Comparison of ENCODE assay signal across 22 mouse cellular contexts in genomic region chr16:95131815-95132214, GRCm38 (mm10).
A peak's percentile ranks its signal among the peaks of the same experiment; 100 is the strongest.
DNase-seq lines count a peak whose midpoint lies in the region; ATAC-seq lines count a peak whose summit lies in the region.
"Had no signal": no experiment of that assay in that cellular context is flagged by ENCODE, and none has a peak within 500 bp of the region (broad histone marks: within the 10 kb centered on the region; RNA-seq: fewer than 3 reads in every experiment).

No protein-coding gene starts in this region.

- no peaks in the 10 kb centered on the region for H3K27me3 ChIP-seq in hindbrain, embryonic 14.5 days (ENCODE audit: control insufficient read depth, insufficient read depth, low read length)
- no peaks in the 10 kb centered on the region for H3K27me3 ChIP-seq in hindbrain, embryonic 10.5 days (ENCODE audit: insufficient read depth, poor library complexity, severe bottlenecking)
- no peaks in the 10 kb centered on the region for H3K27me3 ChIP-seq in midbrain, embryonic 14.5 days (ENCODE audit: control insufficient read depth, insufficient read depth, low read length)
- H3K27me3 ChIP-seq in midbrain, embryonic 15.5 days (replicated peaks), result no peaks in the 10 kb centered on the region
- H3K27me3 ChIP-seq in forebrain, embryonic 14.5 days (replicated peaks; ENCODE audit: control insufficient read depth, insufficient read depth, low read length), result no peaks in the 10 kb centered on the region
- no peaks in the 10 kb centered on the region; the same call in 1 of the 2 replicates for H3K27me3 ChIP-seq in neural tube, embryonic 15.5 days (replicated peaks)
- H3K27me3 ChIP-seq: embryonic facial prominence, embryonic 13.5 days; heart, embryonic 15.5 days; kidney, embryonic 15.5 days; limb, embryonic 13.5 days; liver, embryonic 13.5 days had no signal

- no peak overlapping the region for H3K4me2 ChIP-seq in hindbrain, embryonic 14.5 days (replicated peaks)
- no peak overlapping the region for H3K4me2 ChIP-seq in midbrain, embryonic 14.5 days (ENCODE audit: low read length)
- no peak overlapping the region for H3K4me2 ChIP-seq in midbrain, embryonic 15.5 days
- no peak overlapping the region for H3K4me2 ChIP-seq in forebrain, embryonic 14.5 days (ENCODE audit: low read length)
- H3K4me2 ChIP-seq in neural tube, embryonic 15.5 days, result no peak overlapping the region
- H3K4me2 ChIP-seq: embryonic facial prominence, embryonic 13.5 days; heart, embryonic 15.5 days; kidney, embryonic 15.5 days; limb, embryonic 13.5 days; liver, embryonic 13.5 days; lung, embryonic 14.5 days had no signal

- peaks cover 7% of the 10 kb centered on the region for H3K4me1 ChIP-seq in hindbrain, embryonic 14.5 days (replicated peaks; ENCODE audit: control insufficient read depth, insufficient read depth, low read length)
- peaks cover 15% of the 10 kb centered on the region for H3K4me1 ChIP-seq in hindbrain, embryonic 10.5 days (replicated peaks)
- H3K4me1 ChIP-seq in midbrain, embryonic 14.5 days (ENCODE audit: control insufficient read depth, insufficient read depth, low read length), result peaks cover 9% of the 10 kb centered on the region; the same call in 1 of the 2 replicates
- peaks cover 8% of the 10 kb centered on the region for H3K4me1 ChIP-seq in midbrain, embryonic 15.5 days
- peaks cover 5% of the 10 kb centered on the region for H3K4me1 ChIP-seq in forebrain, embryonic 14.5 days (ENCODE audit: control insufficient read depth, insufficient read depth, low read length)
- peaks cover 28% of the 10 kb centered on the region for H3K4me1 ChIP-seq in neural tube, embryonic 15.5 days
- H3K4me1 ChIP-seq: embryonic facial prominence, embryonic 13.5 days; heart, embryonic 15.5 days; kidney, embryonic 15.5 days; limb, embryonic 13.5 days; liver, embryonic 13.5 days had no signal

- H3K9me3 ChIP-seq in hindbrain, embryonic 14.5 days (ENCODE audit: control insufficient read depth, low read length), result no peaks in the 10 kb centered on the region
- H3K9me3 ChIP-seq in hindbrain, embryonic 10.5 days, result no peaks in the 10 kb centered on the region
- H3K9me3 ChIP-seq in midbrain, embryonic 14.5 days (ENCODE audit: control insufficient read depth, low read length), result no peaks in the 10 kb centered on the region
- H3K9me3 ChIP-seq in midbrain, embryonic 15.5 days, result no peaks in the 10 kb centered on the region
- no peaks in the 10 kb centered on the region for H3K9me3 ChIP-seq in forebrain, embryonic 14.5 days (replicated peaks; ENCODE audit: control insufficient read depth, low read length)
- no peaks in the 10 kb centered on the region for H3K9me3 ChIP-seq in neural tube, embryonic 15.5 days (replicated peaks)
- H3K9me3 ChIP-seq: embryonic facial prominence, embryonic 13.5 days; heart, embryonic 15.5 days; kidney, embryonic 15.5 days; limb, embryonic 13.5 days; liver, embryonic 13.5 days had no signal

- no peak overlapping the region for H3K4me3 ChIP-seq in hindbrain, embryonic 14.5 days (replicated peaks; ENCODE audit: low read length)
- no peak overlapping the region for H3K4me3 ChIP-seq in hindbrain, embryonic 10.5 days
- H3K4me3 ChIP-seq in midbrain, embryonic 14.5 days (replicated peaks; ENCODE audit: low read depth, low read length), result no peak overlapping the region
- H3K4me3 ChIP-seq in midbrain, embryonic 15.5 days, result no peak overlapping the region
- H3K4me3 ChIP-seq in forebrain, embryonic 14.5 days (ENCODE audit: low read depth, low read length), result no peak overlapping the region
- no peak overlapping the region for H3K4me3 ChIP-seq in neural tube, embryonic 15.5 days (replicated peaks)
- H3K4me3 ChIP-seq: embryonic facial prominence, embryonic 13.5 days; heart, embryonic 15.5 days; kidney, embryonic 15.5 days; limb, embryonic 13.5 days; liver, embryonic 13.5 days had no signal

- no peak overlapping the region for H3K9ac ChIP-seq in hindbrain, embryonic 14.5 days
- no peak overlapping the region for H3K9ac ChIP-seq in midbrain, embryonic 14.5 days (replicated peaks; ENCODE audit: low read length)
- no peak overlapping the region for H3K9ac ChIP-seq in midbrain, embryonic 15.5 days
- no peak overlapping the region for H3K9ac ChIP-seq in forebrain, embryonic 14.5 days (ENCODE audit: low read length)
- no peak overlapping the region for H3K9ac ChIP-seq in neural tube, embryonic 15.5 days (replicated peaks)
- H3K9ac ChIP-seq: embryonic facial prominence, embryonic 13.5 days; heart, embryonic 15.5 days; kidney, embryonic 15.5 days; limb, embryonic 13.5 days; liver, embryonic 13.5 days; lung, embryonic 14.5 days had no signal

- no peak; the same call in 1 of the 2 replicates for ATAC-seq in hindbrain, embryonic 14.5 days (ENCODE audit: low FRiP score)
- ATAC-seq in midbrain, embryonic 14.5 days (ENCODE audit: low FRiP score, low TSS enrichment), result no peak
- no peak for ATAC-seq in midbrain, embryonic 15.5 days (replicated peaks)
- ATAC-seq in forebrain, embryonic 14.5 days, result peak; percentile 61
- peak; percentile 36; the same call in 1 of the 2 replicates for ATAC-seq in neural tube, embryonic 15.5 days (ENCODE audit: low FRiP score)
- ATAC-seq: intestine, embryonic 16.5 days had no signal

- H3K27ac ChIP-seq in hindbrain, embryonic 14.5 days, result peak overlapping the region; percentile 51
- H3K27ac ChIP-seq in hindbrain, embryonic 10.5 days, result no peak overlapping the region; the same call in none of the 2 replicates
- H3K27ac ChIP-seq in midbrain, embryonic 14.5 days (replicated peaks; ENCODE audit: low read depth, low read length), result peak overlapping the region; percentile 5
- H3K27ac ChIP-seq in midbrain, embryonic 15.5 days, result no peak overlapping the region
- peak overlapping the region; percentile 17 for H3K27ac ChIP-seq in forebrain, embryonic 14.5 days (ENCODE audit: low read depth, low read length)
- peak overlapping the region; percentile 45 for H3K27ac ChIP-seq in neural tube, embryonic 15.5 days (replicated peaks)
- H3K27ac ChIP-seq: embryonic facial prominence, embryonic 13.5 days; heart, embryonic 15.5 days; kidney, embryonic 15.5 days; limb, embryonic 13.5 days; liver, embryonic 13.5 days had no signal

- WGBS in hindbrain, embryonic 14.5 days, result 33% methylated on average over 5 of the region's 5 CpGs
- 59% methylated on average over 5 of the region's 5 CpGs for WGBS in hindbrain, embryonic 10.5 days
- WGBS in midbrain, embryonic 14.5 days, result 22% methylated on average over 5 of the region's 5 CpGs
- WGBS in midbrain, embryonic 15.5 days, result 31% methylated on average over 5 of the region's 5 CpGs
- 16% methylated on average over 5 of the region's 5 CpGs for WGBS in forebrain, embryonic 14.5 days
- WGBS in neural tube, embryonic 15.5 days, result 21% methylated on average over 5 of the region's 5 CpGs

- no peak for DNase-seq in hindbrain, embryonic 14.5 days (ENCODE audit: low spot score)
- no peak for DNase-seq in hindbrain, embryonic 10.5 days (ENCODE audit: low spot score)
- DNase-seq in midbrain, embryonic 14.5 days, result peak; percentile 49
- DNase-seq in forebrain, embryonic 14.5 days (ENCODE audit: low spot score), result peak; percentile 42
- DNase-seq in embryo, embryonic 9.5 days (ENCODE audit: extremely low spot score), result no peak
- DNase-seq in adrenal gland, postnatal 4 days (ENCODE audit: low spot score in 2 of 2), result no peak
- DNase-seq: B cell, adult 2 months; cerebellum, adult 9-11 months; gastrocnemius, postnatal 36 days; heart, postnatal 4 days; liver, embryonic 13.5 days; lung, embryonic 14.5 days; lung, postnatal 36 days; right cerebral cortex, adult 18-20 months; thymus, postnatal 25 days had no signal

- no peaks in the 10 kb centered on the region for H3K36me3 ChIP-seq in hindbrain, embryonic 14.5 days (replicated peaks; ENCODE audit: control insufficient read depth, insufficient read depth)
- H3K36me3 ChIP-seq in hindbrain, embryonic 10.5 days, result no peaks in the 10 kb centered on the region
- no peaks in the 10 kb centered on the region for H3K36me3 ChIP-seq in midbrain, embryonic 14.5 days (ENCODE audit: control insufficient read depth, insufficient read depth, low read length)
- no peaks in the 10 kb centered on the region for H3K36me3 ChIP-seq in midbrain, embryonic 15.5 days (replicated peaks)
- H3K36me3 ChIP-seq in forebrain, embryonic 14.5 days (ENCODE audit: control insufficient read depth, insufficient read depth, low read length), result no peaks in the 10 kb centered on the region
- no peaks in the 10 kb centered on the region for H3K36me3 ChIP-seq in neural tube, embryonic 15.5 days
- H3K36me3 ChIP-seq: embryonic facial prominence, embryonic 13.5 days; heart, embryonic 15.5 days; kidney, embryonic 15.5 days; limb, embryonic 13.5 days; liver, embryonic 13.5 days had no signal

Comparison
In these comparisons a context has a peak if more than half of its experiments do, and no peak if none do; other contexts are left out.
1. H3K27ac ChIP-seq: peak in hindbrain, embryonic 14.5 days (single experiment), midbrain, embryonic 14.5 days (single experiment), forebrain, embryonic 14.5 days (single experiment) and neural tube, embryonic 15.5 days (single experiment); none in hindbrain, embryonic 10.5 days (single experiment) and midbrain, embryonic 15.5 days (single experiment).
2. ATAC-seq: peak in forebrain, embryonic 14.5 days (single experiment) and neural tube, embryonic 15.5 days (single experiment); none in hindbrain, embryonic 14.5 days (single experiment), midbrain, embryonic 14.5 days (single experiment) and midbrain, embryonic 15.5 days (single experiment).
3. DNase-seq: peak in midbrain, embryonic 14.5 days (single experiment) and forebrain, embryonic 14.5 days (single experiment); none in hindbrain, embryonic 14.5 days (single experiment), hindbrain, embryonic 10.5 days (single experiment), embryo, embryonic 9.5 days (single experiment) and adrenal gland, postnatal 4 days (0 of 2).